ENCODE assay signal across 8 mouse cellular contexts in genomic region chr11:61578541-61578982, GRCm38 (mm10). TPM values are rescaled to one million over a fixed set of nuclear protein-coding genes. Genes with fewer than 3 reads are reported as not detected.
A peak's percentile ranks its signal among the peaks of the same experiment; 100 is the strongest.
DNase-seq lines count a peak whose midpoint lies in the region; ATAC-seq and TF ChIP-seq lines count a peak whose summit lies in the region.

No protein-coding gene starts in this region.

- peak overlapping the region; percentile 89 for H3K4me2 ChIP-seq in heart, embryonic 12.5 days
- H3K4me2 ChIP-seq in forebrain, postnatal 0 days (ENCODE audit: low read depth), result peak overlapping the region; percentile 69
- H3K4me2 ChIP-seq in liver, embryonic 16.5 days (ENCODE audit: low read depth, low read length), result peak overlapping the region; percentile 67

- intact Hi-C loops in heart, postnatal 14 days (cut with DNase I), result loop anchor here (2.0 to 5.0 kb wide), 2 partner anchors 40 to 46 kb away; no protein-coding TSS in a partner anchor

- peaks cover 30% of the 10 kb centered on the region for H3K4me1 ChIP-seq in heart, embryonic 12.5 days (replicated peaks)
- H3K4me1 ChIP-seq in forebrain, postnatal 0 days (ENCODE audit: insufficient read depth), result peaks cover 14% of the 10 kb centered on the region; the same call in 1 of the 2 replicates
- H3K4me1 ChIP-seq in liver, embryonic 16.5 days (ENCODE audit: control insufficient read depth, low read depth, low read length), result peaks cover 4% of the 10 kb centered on the region; the same call in 1 of the 2 replicates

- DNase-seq in heart, postnatal 14 days, result no peak
- DNase-seq in MN1 (ENCODE audit: low spot score), result peak; percentile 34
- peak; percentile 25 for DNase-seq in forebrain, postnatal 0 days
- DNase-seq in layer of hippocampus, postnatal 14 days (ENCODE audit: low spot score in 2 of 2), result no peak
- DNase-seq in left cerebral cortex, adult 9 months (ENCODE audit: low spot score in 2 of 2), result no peak
- no peak for DNase-seq in thymus, postnatal 0 days (ENCODE audit: low spot score)

- H3K27ac ChIP-seq in heart, embryonic 12.5 days (ENCODE audit: poor library complexity, severe bottlenecking), result peak overlapping the region; percentile 90
- peak overlapping the region; percentile 88 for H3K27ac ChIP-seq in forebrain, postnatal 0 days (ENCODE audit: low read depth, low read length)
- no peak overlapping the region for H3K27ac ChIP-seq in liver, embryonic 16.5 days (ENCODE audit: low read length)

- TF ChIP-seq CTCF in forebrain, postnatal 0 days (IDR thresholded peaks at IDR 0.05; ENCODE audit: low read depth), result no peak

- H3K4me3 ChIP-seq in heart, embryonic 12.5 days, result peak overlapping the region; percentile 77
- peak overlapping the region; percentile 57 for H3K4me3 ChIP-seq in forebrain, postnatal 0 days (ENCODE audit: low read depth, low read length)
- H3K4me3 ChIP-seq in liver, embryonic 16.5 days (ENCODE audit: low read depth, low read length), result peak overlapping the region; percentile 61

- 0 out of 2 replicates have a peak, but pooled peaks cover 4% of the 10 kb centered on the region for H3K36me3 ChIP-seq in heart, embryonic 12.5 days
- no peaks in the 10 kb centered on the region for H3K36me3 ChIP-seq in forebrain, postnatal 0 days (ENCODE audit: insufficient read depth)
- H3K36me3 ChIP-seq in liver, embryonic 16.5 days (ENCODE audit: control insufficient read depth, insufficient read depth), result no peaks in the 10 kb centered on the region

- H3K27me3 ChIP-seq in heart, embryonic 12.5 days (replicated peaks), result no peaks in the 10 kb centered on the region
- H3K27me3 ChIP-seq in forebrain, postnatal 0 days (ENCODE audit: insufficient read depth, low read length), result no peaks in the 10 kb centered on the region
- H3K27me3 ChIP-seq in liver, embryonic 16.5 days (ENCODE audit: control insufficient read depth, insufficient read depth, low read depth, low read length), result peaks cover 29% of the 10 kb centered on the region

- under 1% methylated on average over 17 of the region's 17 CpGs for WGBS in heart, embryonic 12.5 days
- under 1% methylated on average over 17 of the region's 17 CpGs for WGBS in forebrain, postnatal 0 days
- 3% methylated on average over 17 of the region's 17 CpGs for WGBS in liver, embryonic 16.5 days (ENCODE audit: insufficient replicate concordance)

- no peaks in the 10 kb centered on the region for H3K9me3 ChIP-seq in heart, embryonic 12.5 days (replicated peaks)
- H3K9me3 ChIP-seq in forebrain, postnatal 0 days (ENCODE audit: low read length), result no peaks in the 10 kb centered on the region
- H3K9me3 ChIP-seq in liver, embryonic 16.5 days (replicated peaks; ENCODE audit: control insufficient read depth, low read length), result no peaks in the 10 kb centered on the region

- H3K9ac ChIP-seq in heart, embryonic 12.5 days, result peak overlapping the region; percentile 96
- peak overlapping the region; percentile 75 for H3K9ac ChIP-seq in forebrain, postnatal 0 days
- peak overlapping the region; percentile 55 for H3K9ac ChIP-seq in liver, embryonic 16.5 days (ENCODE audit: low read depth, low read length)

- ATAC-seq in heart, embryonic 12.5 days (ENCODE audit: insufficient number of reproducible peaks, low FRiP score), result no peak
- ATAC-seq in forebrain, postnatal 0 days, result no peak; the same call in 1 of the 2 replicates
- no peak for ATAC-seq in liver, embryonic 16.5 days (ENCODE audit: low read depth)

RNA-seq across cellular contexts. Expression of gene Epn2, which starts 0.9 kb away (rescaled TPM):
- 23.1 and 25.9 TPM in 2 replicates for polyA plus RNA-seq in heart, embryonic 12.5 days (2016; fragmentation: Nextera tagmentation; extraction: Ambion mirVana)
- total RNA-seq in heart, postnatal 14 days (2021), result 10 to 100 TPM; 23.4 to 29.8 TPM
- 68.9 and 80.6 TPM in 2 replicates for total RNA-seq in forebrain, postnatal 0 days (2014; rRNA removed)
- polyA plus RNA-seq in forebrain, postnatal 0 days (2015; fragmentation: Nextera tagmentation; extraction: Ambion mirVana), result 60.7 and 77.3 TPM in 2 replicates
- polyA plus RNA-seq in liver, embryonic 16.5 days (2015; fragmentation: Nextera tagmentation; extraction: Ambion mirVana), result 2.0 and 2.8 TPM in 2 replicates
- 100 to 1,000 TPM; 147 to 158 TPM for total RNA-seq in layer of hippocampus, postnatal 14 days (2021)
- 4.6 and 5.1 TPM in 2 replicates for polyA plus RNA-seq in thymus, postnatal 0 days (2015; fragmentation: Nextera tagmentation; extraction: Ambion mirVana)

Comparison
In these comparisons a context has a peak if more than half of its experiments do, and no peak if none do; other contexts are left out.
1. DNase-seq: peak in MN1 (single experiment) and forebrain, postnatal 0 days (single experiment); none in heart, postnatal 14 days (0 of 2), layer of hippocampus, postnatal 14 days (0 of 2), left cerebral cortex, adult 9 months (0 of 2) and thymus, postnatal 0 days (single experiment).
2. Peak in every context shown above with its lines, with median percentiles within 50 percentile points of each other: H3K4me2 ChIP-seq, H3K4me3 ChIP-seq and H3K9ac ChIP-seq.